Mouse (Mus musculus) stomach, postnatal 0 days (tissue): ENCODE data around the gene Ap5s1. TPM values are rescaled to one million over a fixed set of nuclear protein-coding genes. Genes with fewer than 3 reads are reported as not detected.
"Not testable (repeated sequence)": the region's sequence is repeated elsewhere in the genome, so short reads cannot be mapped to it uniquely, and the experiment has no call there.

Experiments used
- ATAC-seq: fragments of 200-750 bp; cut with Nextera tagmentation; 2 replicates; pipeline ENCODE4 v1.8.0; 2017; ENCODE audit not compliant: low FRiP score, low TSS enrichment
- DNase-seq: peaks from one replicate; pipeline ENCODE4 v3.0.0-alpha.2; 2016; ENCODE audit warnings: low spot score
- H3K27ac ChIP-seq: fragments of 300-500 bp; sonication (generic); replicated peaks from 2 replicates; pipeline ENCODE4 v1.5.1; 2014; ENCODE audit warnings: mild to moderate bottlenecking, control low read depth
- H3K27me3 ChIP-seq: fragments of 300-500 bp; sonication (generic); 2 replicates; pipeline ENCODE4 v1.6.1; 2014; ENCODE audit warnings: low read length; ENCODE audit not compliant: control insufficient read depth, insufficient read depth
- H3K36me3 ChIP-seq: fragments of 300-500 bp; sonication (generic); 2 replicates; pipeline ENCODE4 v1.6.1; 2014; ENCODE audit warnings: low read length, mixed read lengths; ENCODE audit not compliant: control insufficient read depth, insufficient read depth
- H3K4me1 ChIP-seq: fragments of 300-500 bp; sonication (generic); replicated peaks from 2 replicates; pipeline ENCODE4 v1.6.1; 2014; ENCODE audit warnings: antibody characterized with exemption; ENCODE audit not compliant: control insufficient read depth, insufficient read depth
- H3K4me2 ChIP-seq: fragments of 300-500 bp; sonication (generic); replicated peaks from 2 replicates; pipeline ENCODE4 v1.6.1; 2014; ENCODE audit warnings: low read depth, mild to moderate bottlenecking, control low read depth, moderate library complexity
- H3K4me3 ChIP-seq: fragments of 300-500 bp; sonication (generic); 2 replicates; pipeline ENCODE4 v1.5.1; 2014; ENCODE audit warnings: low read depth, low read length, control low read depth
- H3K9ac ChIP-seq: fragments of 300-500 bp; sonication (generic); 2 replicates; pipeline ENCODE4 v1.6.1; 2014; ENCODE audit warnings: mild to moderate bottlenecking, low read length, control low read depth, mixed read lengths
- H3K9me3 ChIP-seq: fragments of 300-500 bp; sonication (generic); 2 replicates; pipeline ENCODE4 v1.6.1; 2016; ENCODE audit warnings: low read length; ENCODE audit not compliant: control insufficient read depth
- CTCF ChIP-seq: IDR thresholded peaks from 2 replicates; pipeline ENCODE4 v1.5.1; 2016; ENCODE audit warnings: antibody characterized with exemption, low read depth, mild to moderate bottlenecking, moderate library complexity
- EP300 ChIP-seq: optimal IDR thresholded peaks from 2 replicates; pipeline ENCODE3; 2016; ENCODE audit warnings: antibody characterized with exemption
- WGBS: fragments of 180-500 bp; shearing (Covaris S2); extraction: QIAGEN DNeasy Blood & Tissue Kit; methylation state at CpG from one replicate; pipeline ENCODE4 v1.1.7; 2014; 5-methylcytosine and 5-hydroxymethylcytosine counted together
- polyA plus RNA-seq: library from polyadenylated mRNA; unstranded; fragments of >200 nt; fragmentation: Nextera tagmentation; extraction: Ambion mirVana; gene quantifications from 2 replicates; pipeline ENCODE4 v1.2.1, GENCODE M21; 2015

Gene Ap5s1
- polyA plus RNA-seq, 1 experiment from 2014 or later = 22.0 TPM

DNA sequence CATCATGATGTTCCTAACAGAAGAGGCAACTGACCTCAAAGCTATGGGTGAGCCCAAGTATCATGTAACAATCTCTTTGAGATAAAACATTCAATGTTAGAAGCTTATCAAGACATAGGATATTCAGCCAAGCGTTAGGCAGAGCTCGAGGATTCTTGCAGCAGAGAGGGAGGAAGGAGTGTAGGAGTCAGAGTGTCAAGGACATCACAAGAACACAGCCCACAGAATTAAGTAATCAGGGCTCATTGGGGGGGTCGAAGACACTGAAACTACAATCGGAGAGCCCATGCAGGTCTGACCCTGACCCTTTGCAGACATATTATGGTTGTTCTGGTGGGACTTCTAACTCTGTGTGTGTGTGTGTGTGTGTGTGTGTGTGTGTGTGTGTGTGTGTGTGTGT, 13.2 kb downstream of the Ap5s1 start:
- H3K4me2 ChIP-seq = no peak overlapping the region
- H3K9ac ChIP-seq = no peak overlapping the region
- H3K36me3 ChIP-seq = no peaks in the 10 kb centered on the region
- H3K27ac ChIP-seq = no peak overlapping the region
- no peak overlapping the region for H3K4me3 ChIP-seq
- 69% methylated on average over 4 of the region's 4 CpGs for WGBS
- DNase-seq (no peak), ATAC-seq (no peak)
- H3K4me1 ChIP-seq = no peaks in the 10 kb centered on the region
- TF ChIP-seq EP300 (no peak), CTCF (no peak)
- no peaks in the 10 kb centered on the region for H3K27me3 ChIP-seq
- H3K9me3 ChIP-seq = no peaks in the 10 kb centered on the region

DNA sequence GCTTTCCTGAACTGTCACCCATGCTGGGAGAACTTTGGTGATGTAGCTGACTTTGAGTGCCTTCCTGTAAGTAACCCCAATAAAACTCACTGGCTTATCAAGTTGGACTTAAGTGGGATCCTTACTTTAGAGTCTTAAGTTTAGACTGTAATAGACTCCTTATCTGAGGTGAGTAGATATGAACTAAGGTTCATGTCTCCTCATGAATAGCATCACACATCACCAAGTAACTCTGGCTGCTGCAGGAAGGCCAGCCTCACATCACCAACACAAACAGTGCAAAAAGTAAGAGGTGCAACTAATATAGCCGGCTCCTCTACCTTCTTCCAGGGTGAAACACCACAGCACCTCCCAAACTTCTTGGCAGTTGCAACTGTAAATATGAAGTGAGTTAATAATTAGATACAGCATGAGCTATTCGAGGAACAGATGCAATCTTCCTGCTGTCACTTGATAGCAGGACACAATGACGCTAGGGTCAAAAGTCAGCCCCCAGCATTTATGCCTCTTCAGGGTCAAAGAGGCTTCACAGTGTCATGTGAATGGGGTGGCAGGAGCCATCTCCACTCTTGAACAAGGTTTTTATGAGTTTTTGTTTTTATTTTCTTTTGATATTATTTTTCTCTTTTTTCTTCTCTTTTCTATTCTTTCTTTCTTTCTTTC, 15.1 kb downstream of the Ap5s1 start:
- Histone ChIP-seq H3K27me3 (no peaks in the 10 kb centered on the region), H3K9ac (no peak overlapping the region), H3K36me3 (no peaks in the 10 kb centered on the region), H3K4me3 (no peak overlapping the region), H3K27ac (no peak overlapping the region), H3K4me2 (no peak overlapping the region), H3K4me1 (no peaks in the 10 kb centered on the region), H3K9me3 (no peaks in the 10 kb centered on the region)
- TF ChIP-seq EP300 = no peak
- no peak for TF ChIP-seq CTCF
- DNase-seq (no peak), ATAC-seq (no peak)
- 59% methylated on average over 3 of the region's 3 CpGs for WGBS

DNA sequence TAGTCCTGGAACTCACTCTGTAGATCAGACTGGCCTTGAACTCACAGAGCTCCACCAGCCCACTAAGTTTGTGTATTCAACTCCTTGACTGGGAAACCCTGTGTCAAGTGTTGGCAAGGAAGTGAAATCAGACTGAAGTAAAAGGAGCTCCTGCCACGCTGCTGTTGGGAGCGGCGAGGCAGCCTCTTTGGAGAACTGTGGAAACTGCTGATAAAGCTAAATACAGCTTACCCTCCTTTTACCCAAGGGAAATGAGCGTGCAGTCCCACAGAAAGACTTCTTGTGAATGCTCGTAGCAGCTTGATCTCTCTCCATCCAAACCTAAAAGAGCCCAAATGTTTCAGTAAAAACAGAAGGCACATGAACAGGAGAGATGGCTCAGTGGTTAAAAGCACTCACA, 15.7 kb downstream of the Ap5s1 start:
- 32% methylated on average over 5 of the region's 5 CpGs for WGBS
- no peak for TF ChIP-seq CTCF
- TF ChIP-seq EP300 = no peak
- no peak overlapping the region for H3K4me2 ChIP-seq
- no peak overlapping the region for H3K9ac ChIP-seq
- no peaks in the 10 kb centered on the region for H3K4me1 ChIP-seq
- DNase-seq (no peak), ATAC-seq (no peak)
- no peak overlapping the region for H3K27ac ChIP-seq
- no peaks in the 10 kb centered on the region for H3K9me3 ChIP-seq
- H3K4me3 ChIP-seq = no peak overlapping the region
- H3K27me3 ChIP-seq = no peaks in the 10 kb centered on the region
- H3K36me3 ChIP-seq = no peaks in the 10 kb centered on the region

DNA sequence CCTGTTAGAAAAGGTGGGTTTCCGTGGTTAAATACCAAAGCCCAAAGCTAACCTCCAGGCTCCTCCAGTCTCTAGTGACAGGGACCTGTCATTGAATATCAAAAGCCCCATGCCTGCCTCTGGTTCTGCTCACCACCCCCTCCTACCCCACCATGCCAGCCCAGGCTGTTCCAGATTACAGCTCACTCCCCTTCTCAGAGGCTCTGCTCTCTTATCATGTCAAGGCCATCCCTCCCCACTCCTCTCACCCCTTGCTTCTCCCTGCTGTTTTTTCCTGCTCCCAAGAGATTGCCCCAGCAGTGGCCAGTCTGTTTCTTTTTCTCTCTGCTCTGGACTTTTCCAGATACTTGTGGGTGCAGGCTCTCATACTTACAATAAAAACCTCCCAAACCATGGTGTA, 16.7 kb downstream of the Ap5s1 start:
- WGBS = 61% methylated on average over 1 of the region's 1 CpGs
- TF ChIP-seq EP300 (no peak), CTCF (no peak)
- Histone ChIP-seq H3K27ac (no peak overlapping the region), H3K9ac (no peak overlapping the region), H3K27me3 (no peaks in the 10 kb centered on the region), H3K4me3 (no peak overlapping the region), H3K4me1 (no peaks in the 10 kb centered on the region), H3K36me3 (no peaks in the 10 kb centered on the region), H3K9me3 (no peaks in the 10 kb centered on the region), H3K4me2 (no peak overlapping the region)
- ATAC-seq (no peak), DNase-seq (no peak)

DNA sequence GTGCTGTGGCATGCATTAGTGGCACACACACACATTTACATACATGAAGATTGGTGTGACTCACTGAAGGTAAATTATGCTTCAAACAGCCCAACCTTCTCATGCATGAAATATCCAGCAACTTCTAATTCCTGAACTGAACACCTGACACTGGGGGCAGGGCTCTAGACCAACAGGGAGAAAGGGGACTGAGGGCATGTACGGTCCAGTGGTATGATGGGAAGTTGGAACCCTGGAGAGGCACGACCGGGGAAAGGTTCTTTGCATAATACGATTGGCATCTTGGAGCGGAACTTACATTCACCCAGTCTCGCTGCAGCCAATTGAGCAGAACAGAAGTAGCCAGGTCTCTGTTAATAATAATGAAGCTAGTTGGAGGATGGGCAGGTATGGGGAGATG, 18.3 kb downstream of the Ap5s1 start:
- no peak for DNase-seq
- TF ChIP-seq EP300 = no peak
- no peak for TF ChIP-seq CTCF
- H3K9ac ChIP-seq = no peak overlapping the region
- no peak for ATAC-seq
- no peak overlapping the region for H3K27ac ChIP-seq
- no peaks in the 10 kb centered on the region for H3K9me3 ChIP-seq
- no peaks in the 10 kb centered on the region for H3K36me3 ChIP-seq
- H3K4me3 ChIP-seq = no peak overlapping the region
- 87% methylated on average over 6 of the region's 6 CpGs for WGBS
- H3K27me3 ChIP-seq = no peaks in the 10 kb centered on the region
- no peaks in the 10 kb centered on the region for H3K4me1 ChIP-seq
- H3K4me2 ChIP-seq = no peak overlapping the region

DNA sequence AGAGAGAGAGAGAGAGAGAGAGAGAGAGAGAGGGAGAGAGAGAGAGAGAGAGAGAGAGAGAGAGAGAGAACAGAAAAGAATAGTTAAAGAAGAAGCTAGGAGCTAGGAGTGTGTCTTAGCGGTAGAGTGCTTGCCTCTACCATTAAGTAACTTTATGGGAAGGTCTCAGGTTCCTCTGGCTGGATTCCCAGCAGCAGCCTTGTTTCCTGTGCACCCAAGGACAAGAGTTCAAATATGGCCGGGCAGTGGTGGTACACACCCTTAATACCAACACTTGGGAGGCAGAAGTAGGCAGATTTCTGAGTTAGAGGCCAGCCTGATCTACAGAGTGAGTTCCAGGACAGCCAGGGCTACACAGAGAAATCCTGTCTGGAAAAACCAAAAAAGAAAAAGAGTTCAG, 19.8 kb downstream of the Ap5s1 start:
- not testable (repeated sequence) for H3K4me2 ChIP-seq, H3K36me3 ChIP-seq, DNase-seq, H3K4me3 ChIP-seq, H3K9ac ChIP-seq, H3K27ac ChIP-seq, H3K4me1 ChIP-seq, ATAC-seq, H3K27me3 ChIP-seq, H3K9me3 ChIP-seq
- WGBS = 50% methylated on average over 2 of the region's 2 CpGs
